Mouse (Mus musculus): ENCODE data around the gene Cx3cl1. TPM values are rescaled to one million over a fixed set of nuclear protein-coding genes. Genes with fewer than 3 reads are reported as not detected.
A peak's percentile ranks its signal among the peaks of the same experiment; 100 is the strongest.

Gene Cx3cl1
- polyA plus RNA-seq, 1 experiment from 2014 or later = 8.9 TPM

- DNase-seq (ENCODE audit: extremely low spot score, low spot score) = no peak
- Histone ChIP-seq H3K9me3 (no peaks in the 10 kb centered on the region), H3K4me3 (no peak overlapping the region), H3K4me1 (peaks cover 29% of the 10 kb centered on the region), H3K27me3 (ENCODE audit: poor library complexity, severe bottlenecking) (no peaks in the 10 kb centered on the region), H3K36me3 (replicated peaks) (no peaks in the 10 kb centered on the region), H3K27ac (0 out of 2 replicates have a peak overlapping the region, but pooled peaks have one; percentile 16)
- 59% methylated on average over 10 of the region's 10 CpGs for WGBS
Measured at GRCm38 (mm10) chr8:94789256-94789955, 17.6 kb downstream of the Cx3cl1 start.

GRCm38 (mm10) chr8:94794368-94794767 is 22.6 kb downstream of the Cx3cl1 start:
- H3K4me3 ChIP-seq = no peak overlapping the region
- H3K4me1 ChIP-seq = peaks cover 10% of the 10 kb centered on the region
- no peak overlapping the region for H3K27ac ChIP-seq
- H3K36me3 ChIP-seq (replicated peaks) = no peaks in the 10 kb centered on the region
- 87% methylated on average over 4 of the region's 4 CpGs for WGBS
- H3K27me3 ChIP-seq (ENCODE audit: poor library complexity, severe bottlenecking) = no peaks in the 10 kb centered on the region
- DNase-seq (ENCODE audit: extremely low spot score, low spot score) = no peak
- no peaks in the 10 kb centered on the region for H3K9me3 ChIP-seq

DNA sequence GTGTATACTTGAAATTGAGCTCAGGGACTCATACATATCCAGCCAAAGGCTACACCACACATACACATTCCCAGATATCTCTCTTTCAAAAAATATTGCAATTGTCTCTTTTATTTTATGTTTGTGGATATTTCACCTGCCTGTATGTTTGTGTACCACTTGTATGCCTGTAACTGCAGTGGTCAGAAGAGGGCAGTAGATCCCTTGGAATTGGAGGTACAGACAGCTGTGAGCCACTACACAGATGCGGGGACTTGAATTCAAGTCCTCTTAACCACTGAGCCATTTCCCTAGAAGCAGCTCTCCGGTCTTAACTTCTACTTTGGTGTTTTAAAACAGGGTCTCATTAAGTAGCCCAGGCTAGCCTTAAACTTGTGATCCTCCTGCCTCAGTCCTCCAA is 23.0 kb downstream of the Cx3cl1 start:
- Histone ChIP-seq H3K36me3 (replicated peaks) (no peaks in the 10 kb centered on the region), H3K27me3 (ENCODE audit: poor library complexity, severe bottlenecking) (no peaks in the 10 kb centered on the region), H3K4me1 (peaks cover 5% of the 10 kb centered on the region), H3K27ac (no peak overlapping the region), H3K9me3 (no peaks in the 10 kb centered on the region), H3K4me3 (no peak overlapping the region)
- 95% methylated on average over 2 of the region's 2 CpGs for WGBS
- no peak for DNase-seq (ENCODE audit: extremely low spot score, low spot score)

- WGBS = 68% methylated on average over 7 of the region's 7 CpGs
- no peaks in the 10 kb centered on the region for H3K9me3 ChIP-seq
- peaks cover 12% of the 10 kb centered on the region for H3K4me1 ChIP-seq
- H3K27me3 ChIP-seq (ENCODE audit: poor library complexity, severe bottlenecking) = no peaks in the 10 kb centered on the region
- H3K4me3 ChIP-seq = no peak overlapping the region
- DNase-seq (ENCODE audit: extremely low spot score, low spot score) = no peak
- no peaks in the 10 kb centered on the region for H3K36me3 ChIP-seq (replicated peaks)
- no peak overlapping the region for H3K27ac ChIP-seq
Measured at GRCm38 (mm10) chr8:94800278-94800968, 28.6 kb downstream of the Cx3cl1 start.

DNA sequence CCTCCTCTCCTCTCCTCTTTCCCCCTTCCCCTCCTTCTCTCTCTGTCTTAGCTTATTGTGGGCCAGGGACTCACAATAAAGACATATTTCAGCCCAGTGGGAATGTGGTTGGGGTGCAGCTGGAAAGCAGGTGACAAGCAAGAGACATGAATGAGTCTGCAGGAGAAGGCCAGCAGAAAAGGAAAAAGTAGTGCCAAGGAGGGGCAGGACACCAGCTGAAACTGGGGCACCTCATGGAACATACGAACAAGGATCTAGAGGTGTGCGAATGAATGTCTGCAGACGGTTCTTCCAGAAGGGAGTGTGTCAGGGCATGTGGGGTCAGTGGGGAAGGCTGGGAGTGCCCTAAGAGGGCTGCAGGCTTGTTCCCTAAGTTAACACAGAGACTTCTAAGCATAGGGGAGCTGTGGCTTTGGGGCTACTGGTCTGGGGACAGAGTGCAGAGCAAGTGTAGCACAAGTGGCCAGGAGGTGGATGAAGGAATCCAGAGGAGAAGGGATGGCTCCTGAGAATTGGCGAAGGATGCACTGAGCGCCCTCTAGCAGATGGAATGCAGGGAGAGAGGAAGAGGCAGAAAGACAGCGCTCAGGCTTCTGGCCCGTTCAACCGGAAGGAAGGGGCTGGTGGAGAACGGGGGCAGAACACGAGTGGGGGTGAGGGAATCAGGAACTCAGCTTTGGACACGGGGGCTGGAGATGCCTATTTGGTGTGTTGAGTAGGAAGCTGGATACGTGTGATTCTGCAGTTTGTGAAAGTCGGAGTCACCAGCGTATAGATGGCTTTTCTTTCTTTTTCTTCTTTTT is 29.7 kb downstream of the Cx3cl1 start:
- Histone ChIP-seq H3K36me3 (replicated peaks) (no peaks in the 10 kb centered on the region), H3K27me3 (ENCODE audit: poor library complexity, severe bottlenecking) (no peaks in the 10 kb centered on the region), H3K9me3 (no peaks in the 10 kb centered on the region), H3K4me3 (no peak overlapping the region), H3K27ac (no peak overlapping the region), H3K4me1 (peaks cover 19% of the 10 kb centered on the region)
- 47% methylated on average over 14 of the region's 14 CpGs for WGBS
- no peak for DNase-seq (ENCODE audit: extremely low spot score, low spot score)

DNA sequence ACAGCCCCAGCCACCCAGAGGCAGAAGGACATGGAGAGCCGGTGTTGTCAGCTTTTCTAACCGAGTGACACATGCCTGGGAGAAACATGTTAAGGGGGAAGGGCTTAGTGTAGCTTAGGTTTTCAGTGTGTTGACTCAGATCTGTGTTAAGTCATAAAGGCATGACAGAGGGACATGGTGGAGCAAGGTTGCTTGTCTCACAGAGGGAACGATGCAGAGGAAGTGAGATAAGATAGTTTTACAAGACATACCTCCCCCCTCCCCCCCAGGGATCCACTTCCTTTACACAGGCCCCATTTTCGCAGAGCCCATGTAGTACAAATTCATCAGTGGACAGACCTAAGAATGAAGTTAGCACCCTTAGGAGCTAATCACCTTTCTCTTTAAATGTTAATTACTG is 30.6 kb downstream of the Cx3cl1 start:
- Histone ChIP-seq H3K27me3 (ENCODE audit: poor library complexity, severe bottlenecking) (no peaks in the 10 kb centered on the region), H3K4me1 (peaks cover 19% of the 10 kb centered on the region), H3K27ac (no peak overlapping the region), H3K4me3 (no peak overlapping the region), H3K36me3 (replicated peaks) (no peaks in the 10 kb centered on the region), H3K9me3 (no peaks in the 10 kb centered on the region)
- DNase-seq (ENCODE audit: extremely low spot score, low spot score) = no peak
- WGBS = 87% methylated on average over 4 of the region's 4 CpGs

- no peak for DNase-seq (ENCODE audit: extremely low spot score, low spot score)
- H3K4me3 ChIP-seq = no peak overlapping the region
- WGBS = 79% methylated on average over 6 of the region's 6 CpGs
Measured at GRCm38 (mm10) chr8:94803551-94803950, 31.7 kb downstream of the Cx3cl1 start.

DNA sequence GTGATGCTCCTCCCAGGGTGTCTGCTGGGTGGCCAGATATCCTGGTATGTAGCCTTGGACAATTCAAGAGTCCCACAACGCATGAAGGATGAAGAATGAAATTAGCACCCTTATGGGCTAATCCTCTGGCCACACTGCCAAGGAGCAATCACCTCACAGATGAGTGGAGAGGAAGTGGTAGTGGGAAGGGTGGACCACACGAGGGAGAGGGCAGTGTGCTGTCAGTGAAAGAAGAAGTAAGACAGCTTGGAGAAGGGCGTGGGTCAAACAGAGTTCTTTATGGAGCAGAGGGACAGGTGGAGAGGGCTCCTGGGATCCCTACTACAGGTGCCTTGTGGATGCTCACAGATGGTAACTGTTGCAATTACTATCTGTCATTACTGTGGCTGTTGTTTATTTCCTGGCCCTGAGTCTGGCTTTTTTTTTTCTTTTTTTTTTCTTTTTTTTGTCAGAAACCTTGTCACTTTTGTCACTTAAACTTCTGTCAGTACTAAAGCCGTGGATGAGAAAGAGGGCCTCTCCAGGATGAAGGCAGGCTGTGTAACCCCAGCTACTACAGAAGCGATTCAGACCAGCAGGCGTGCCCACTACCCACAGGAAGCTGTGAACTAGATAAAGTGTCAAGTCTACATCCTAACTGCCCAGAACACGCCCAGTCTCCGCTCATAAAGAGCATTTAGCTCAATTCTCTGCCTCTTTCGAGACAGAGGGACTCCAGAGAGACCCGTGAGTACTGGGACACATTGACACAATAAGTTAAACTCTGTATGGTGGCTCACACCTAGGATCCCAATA is 32.9 kb downstream of the Cx3cl1 start:
- no peaks in the 10 kb centered on the region for H3K27me3 ChIP-seq (ENCODE audit: poor library complexity, severe bottlenecking)
- 80% methylated on average over 10 of the region's 10 CpGs for WGBS
- no peak for DNase-seq (ENCODE audit: extremely low spot score, low spot score)
- H3K36me3 ChIP-seq (replicated peaks) = no peaks in the 10 kb centered on the region
- H3K27ac ChIP-seq = no peak overlapping the region
- H3K4me1 ChIP-seq = peaks cover 19% of the 10 kb centered on the region
- no peaks in the 10 kb centered on the region for H3K9me3 ChIP-seq
- H3K4me3 ChIP-seq = no peak overlapping the region

More at GRCm38 (mm10) chr8:94803551-94803950, 31.7 kb downstream of the Cx3cl1 start:
- Histone ChIP-seq H3K9me3 (no peaks in the 10 kb centered on the region), H3K36me3 (replicated peaks) (no peaks in the 10 kb centered on the region), H3K27me3 (ENCODE audit: poor library complexity, severe bottlenecking) (no peaks in the 10 kb centered on the region), H3K27ac (no peak overlapping the region), H3K4me1 (peaks cover 19% of the 10 kb centered on the region)

- Histone ChIP-seq H3K27ac (no peak overlapping the region), H3K27me3 (ENCODE audit: poor library complexity, severe bottlenecking) (no peaks in the 10 kb centered on the region), H3K36me3 (replicated peaks) (no peaks in the 10 kb centered on the region), H3K4me3 (no peak overlapping the region), H3K9me3 (no peaks in the 10 kb centered on the region), H3K4me1 (peaks cover 19% of the 10 kb centered on the region)
- no peak for DNase-seq (ENCODE audit: extremely low spot score, low spot score)
- WGBS = 68% methylated on average over 4 of the region's 4 CpGs
Measured at GRCm38 (mm10) chr8:94805811-94806210, 34.0 kb downstream of the Cx3cl1 start.

- WGBS = 74% methylated on average over 7 of the region's 7 CpGs
- H3K27me3 ChIP-seq (ENCODE audit: poor library complexity, severe bottlenecking) = no peaks in the 10 kb centered on the region
- H3K9me3 ChIP-seq = no peaks in the 10 kb centered on the region
- peaks cover 12% of the 10 kb centered on the region for H3K4me1 ChIP-seq
- H3K4me3 ChIP-seq = no peak overlapping the region
- DNase-seq (ENCODE audit: extremely low spot score, low spot score) = no peak
- no peaks in the 10 kb centered on the region for H3K36me3 ChIP-seq (replicated peaks)
- H3K27ac ChIP-seq = no peak overlapping the region
Measured at GRCm38 (mm10) chr8:94807506-94807905, 35.7 kb downstream of the Cx3cl1 start.

DNA sequence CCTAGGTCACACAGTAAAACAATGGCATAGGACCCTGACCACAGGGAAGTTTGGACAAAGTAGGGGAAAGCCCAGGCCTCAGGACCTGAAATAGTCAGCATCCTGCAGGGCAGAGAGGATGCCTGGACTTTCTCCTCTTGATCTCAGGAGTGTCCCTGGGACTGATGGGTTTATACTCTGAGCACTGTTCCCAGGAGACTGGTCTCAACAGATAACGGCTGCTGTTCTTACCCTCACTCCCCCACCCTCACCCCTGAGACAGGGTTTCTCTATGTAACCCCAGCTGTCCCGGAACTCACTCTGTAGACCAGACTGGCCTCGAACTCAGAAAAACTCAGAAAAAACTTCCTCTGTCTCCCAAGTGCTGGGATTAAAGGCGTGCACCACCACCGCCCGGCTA is 36.6 kb downstream of the Cx3cl1 start:
- WGBS = 89% methylated on average over 6 of the region's 6 CpGs
- DNase-seq (ENCODE audit: extremely low spot score, low spot score) = no peak
- H3K27me3 ChIP-seq (ENCODE audit: poor library complexity, severe bottlenecking) = no peaks in the 10 kb centered on the region
- peaks cover 14% of the 10 kb centered on the region for H3K4me1 ChIP-seq
- H3K9me3 ChIP-seq = no peaks in the 10 kb centered on the region
- H3K4me3 ChIP-seq = no peak overlapping the region
- no peaks in the 10 kb centered on the region for H3K36me3 ChIP-seq (replicated peaks)
- H3K27ac ChIP-seq = no peak overlapping the region

DNA sequence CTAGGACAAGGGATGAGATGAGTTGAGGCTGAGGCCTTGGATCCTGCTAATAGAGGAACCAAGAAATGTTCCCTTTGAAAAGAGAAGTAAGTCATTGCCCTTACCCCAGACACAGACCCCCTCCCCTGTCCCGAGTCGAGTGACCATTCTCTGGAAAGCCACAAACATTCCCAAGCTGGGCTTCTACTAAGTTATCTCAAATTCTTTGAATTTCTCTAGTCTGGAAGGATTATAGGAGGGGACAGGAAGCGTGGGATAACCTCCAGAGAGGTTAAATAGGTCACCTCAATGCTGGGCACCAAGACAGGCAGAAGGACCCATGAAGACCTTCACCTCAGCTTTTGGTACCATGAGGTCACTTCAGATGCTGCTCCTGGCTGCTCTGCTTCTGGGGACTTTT is 38.3 kb downstream of the Cx3cl1 start, which contains the start of gene Ccl17:
Gene Ccl17 (plus strand): TSS at position 301 of the 400 bp plus-strand sequence.
- Histone ChIP-seq H3K36me3 (replicated peaks) (no peaks in the 10 kb centered on the region), H3K4me1 (peaks cover 14% of the 10 kb centered on the region), H3K27me3 (ENCODE audit: poor library complexity, severe bottlenecking) (no peaks in the 10 kb centered on the region), H3K27ac (no peak within 1 kb of the TSS), H3K9me3 (no peaks in the 10 kb centered on the region), H3K4me3 (no peak within 1 kb of the TSS)
- DNase-seq (ENCODE audit: extremely low spot score, low spot score) = no peak
- WGBS = 71% methylated on average over 3 of the region's 3 CpGs

Data from forebrain, embryonic 10.5 days (tissue).